Mouse (Mus musculus) kidney, adult 2 months (tissue): ENCODE measurements at regions not wholly inside any gene's neighbourhood (a gene's known extent, or its start where the extent isn't known, plus 50 kb on each side); places are given as distances from the start of the nearest gene placed in this dataset.

Source experiments
- DNase-seq: peaks from one replicate; pipeline ENCODE4 v3.0.0; 2021
- H3K27ac ChIP-seq: fragments of 200-500 bp; 2 replicates; pipeline ENCODE4 v1.5.1; 2012; ENCODE audit warnings: low read depth, low read length, control low read depth, inconsistent platforms; ENCODE audit not compliant: insufficient read depth
- H3K27me3 ChIP-seq: fragments of 200-500 bp; replicated peaks from 2 replicates; pipeline ENCODE4 v1.6.1; 2012; ENCODE audit warnings: mild to moderate bottlenecking, moderate library complexity, low read length, inconsistent platforms; ENCODE audit not compliant: control insufficient read depth, insufficient read depth
- H3K36me3 ChIP-seq: fragments of 200-500 bp; 2 replicates; pipeline ENCODE4 v1.6.1; 2012; ENCODE audit warnings: mild to moderate bottlenecking, moderate library complexity, low read length, inconsistent platforms; ENCODE audit not compliant: control insufficient read depth, insufficient read depth
- H3K4me1 ChIP-seq: fragments of 200-500 bp; 2 replicates; pipeline ENCODE4 v1.6.1; 2011; ENCODE audit warnings: low read length; ENCODE audit not compliant: control insufficient read depth, insufficient read depth
- H3K4me3 ChIP-seq: fragments of 200-500 bp; 2 replicates; pipeline ENCODE4 v1.5.1; 2011; ENCODE audit warnings: mild to moderate bottlenecking, low read depth, low read length, control low read depth; ENCODE audit not compliant: insufficient read depth
- CTCF ChIP-seq: fragments of 200-500 bp; conservative IDR thresholded peaks from 2 replicates; pipeline ENCODE4 v1.5.1; 2011; ENCODE audit warnings: low read depth, mild to moderate bottlenecking, control low read depth, low read length, moderate library complexity, mixed read lengths; ENCODE audit not compliant: insufficient read depth, insufficient read length
- POLR2A ChIP-seq: fragments of 200-500 bp; IDR thresholded peaks from one replicate; pipeline ENCODE4 v1.6.1; 2011; ENCODE audit warnings: low read depth, low read length, control low read depth
- WGBS: fragments of 180-500 bp; shearing (Covaris S2); methylation state at CpG from one replicate; pipeline ENCODE4 v1.1.7; 2018; 5-methylcytosine and 5-hydroxymethylcytosine counted together

DNA sequence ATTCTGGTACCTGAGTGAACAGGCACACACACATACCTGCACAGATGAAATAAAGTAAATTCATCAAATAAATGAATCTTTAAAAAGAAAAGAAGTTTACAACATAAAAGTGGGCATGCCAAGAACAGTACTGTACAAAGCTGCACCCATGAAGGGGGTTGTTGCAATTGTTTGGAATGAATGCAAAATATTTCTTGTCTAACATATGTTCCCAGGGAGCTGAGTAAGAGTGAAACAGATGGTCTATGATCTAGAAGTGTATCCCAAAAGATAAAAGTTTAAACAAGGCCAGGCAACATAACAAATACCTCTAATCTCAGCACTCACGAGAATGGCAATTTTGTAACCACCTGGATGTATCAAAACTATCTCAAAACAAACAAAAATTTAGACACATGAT, 1685.5 kb upstream of the Dsel start:
- no peaks in the 10 kb centered on the region for H3K27me3 ChIP-seq
- WGBS: 45% methylated on average over 1 of the region's 1 CpGs
- no peaks in the 10 kb centered on the region for H3K4me1 ChIP-seq
- no peak for DNase-seq
- no peaks in the 10 kb centered on the region for H3K36me3 ChIP-seq
- TF ChIP-seq CTCF (no peak), POLR2A (no peak)
- H3K4me3 ChIP-seq: no peak overlapping the region
- no peak overlapping the region for H3K27ac ChIP-seq

DNA sequence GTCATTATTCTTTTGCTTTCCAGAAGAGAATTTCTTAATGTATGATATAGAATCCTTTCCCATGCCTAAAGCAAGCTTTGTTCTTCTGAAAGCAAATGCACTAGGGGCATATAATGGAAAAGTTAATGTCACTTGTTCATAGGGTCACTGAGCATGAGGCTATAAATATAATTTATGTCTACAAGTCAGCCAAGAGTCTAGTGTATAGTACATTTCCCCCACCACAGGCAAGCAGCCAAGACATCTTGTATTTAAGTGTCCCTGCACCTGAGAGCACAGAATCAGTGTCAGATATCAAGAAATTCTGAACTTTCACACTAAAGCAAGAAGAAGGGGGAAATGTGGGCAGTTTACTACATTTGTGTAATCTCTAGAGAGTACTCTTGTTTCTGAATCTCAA, 1675.3 kb upstream of the Dsel start:
- no peaks in the 10 kb centered on the region for H3K4me1 ChIP-seq
- no peak for DNase-seq
- H3K4me3 ChIP-seq: no peak overlapping the region
- H3K27me3 ChIP-seq: no peaks in the 10 kb centered on the region
- H3K27ac ChIP-seq: no peak overlapping the region
- TF ChIP-seq CTCF: no peak
- no peak for TF ChIP-seq POLR2A
- H3K36me3 ChIP-seq: no peaks in the 10 kb centered on the region

DNA sequence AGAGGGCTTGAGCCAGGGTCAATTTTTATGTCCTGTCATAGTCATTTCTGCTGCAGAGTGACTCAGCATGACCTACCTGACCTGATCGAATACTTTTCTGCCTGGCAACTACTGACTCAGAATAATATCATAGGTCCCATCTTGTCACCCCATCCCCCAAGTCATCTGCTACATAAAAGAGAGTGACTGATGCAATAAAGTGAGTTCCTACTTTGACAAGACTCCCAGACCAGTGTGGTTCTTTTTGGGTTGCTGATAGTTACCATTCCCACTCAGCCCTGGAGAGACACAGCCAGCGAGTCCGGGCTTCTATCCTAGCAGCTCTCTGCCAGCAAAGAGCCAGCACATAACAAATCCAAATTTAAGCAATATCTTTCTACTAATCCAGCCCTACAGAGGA, 1665.8 kb upstream of the Dsel start:
- DNase-seq: no peak

DNA sequence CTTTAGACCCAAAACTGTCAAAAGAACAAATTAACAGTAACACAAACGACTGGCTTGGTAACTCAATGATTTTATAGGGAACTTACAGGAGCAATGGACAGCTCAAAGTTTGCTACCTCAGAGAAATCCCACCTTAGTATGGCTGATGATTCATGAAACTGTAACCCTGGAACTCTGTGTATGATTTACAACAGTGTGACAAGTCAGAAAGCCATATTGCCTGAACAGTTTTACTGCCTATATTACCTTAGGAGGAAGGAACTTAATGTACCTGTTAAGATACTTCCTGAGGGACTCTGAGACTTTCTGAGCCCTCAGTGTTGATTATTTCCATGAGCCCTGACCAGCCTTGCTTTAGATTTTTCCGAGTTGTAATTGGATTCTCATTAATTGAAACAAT, 1631.3 kb upstream of the Dsel start:
- no peaks in the 10 kb centered on the region for H3K27me3 ChIP-seq
- 36% methylated on average over 2 of the region's 2 CpGs for WGBS

More for the DNA sequence above, 1665.8 kb upstream of the Dsel start:
- Histone ChIP-seq H3K27me3 (no peaks in the 10 kb centered on the region), H3K4me3 (no peak overlapping the region), H3K27ac (no peak overlapping the region), H3K36me3 (no peaks in the 10 kb centered on the region), H3K4me1 (no peaks in the 10 kb centered on the region)
- 92% methylated on average over 3 of the region's 3 CpGs for WGBS
- no peak for TF ChIP-seq CTCF

DNA sequence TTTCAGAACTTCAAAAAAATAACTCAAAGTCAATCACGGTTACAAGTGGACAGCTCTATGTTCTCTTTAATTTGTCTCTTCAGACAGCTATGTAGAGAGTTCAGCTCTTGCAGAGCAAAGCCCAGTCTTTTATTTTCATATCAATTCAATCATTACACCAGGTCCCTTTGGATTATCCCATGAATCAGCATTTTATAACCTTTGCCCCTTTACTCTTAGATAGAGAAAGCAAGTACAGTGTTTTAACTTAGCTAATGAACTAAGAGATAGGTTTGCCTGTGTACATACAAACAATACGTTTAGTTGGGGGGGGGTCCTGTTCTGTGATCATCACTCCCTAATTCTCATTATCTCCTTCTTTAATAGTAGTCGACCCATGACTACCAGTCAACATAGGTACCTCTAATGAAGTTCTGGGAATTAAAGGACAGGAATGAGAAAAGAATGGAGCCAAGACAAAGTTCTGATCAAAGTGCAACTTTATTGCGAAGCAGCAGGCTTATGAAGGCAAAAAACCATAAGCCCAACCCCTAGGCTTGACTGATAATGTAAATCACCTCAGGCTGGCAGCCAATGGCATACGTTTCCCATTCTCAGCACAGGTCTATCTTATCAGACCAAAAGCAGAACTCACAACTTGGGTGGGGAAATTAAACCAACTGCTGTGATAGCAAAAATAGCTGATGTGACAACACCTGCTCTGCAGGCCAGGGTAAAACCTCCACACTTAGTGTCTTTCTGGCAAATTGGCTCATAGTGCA, 1625.7 kb upstream of the Dsel start:
- TF ChIP-seq CTCF (no peak), POLR2A (no peak)
- Histone ChIP-seq H3K4me3 (no peak overlapping the region), H3K36me3 (no peaks in the 10 kb centered on the region), H3K4me1 (no peaks in the 10 kb centered on the region), H3K27me3 (no peaks in the 10 kb centered on the region), H3K27ac (no peak overlapping the region)
- no peak for DNase-seq
- 82% methylated on average over 5 of the region's 5 CpGs for WGBS

More for the DNA sequence above, 1631.3 kb upstream of the Dsel start:
- TF ChIP-seq POLR2A (no peak), CTCF (no peak)
- Histone ChIP-seq H3K36me3 (no peaks in the 10 kb centered on the region), H3K4me1 (no peaks in the 10 kb centered on the region), H3K27ac (no peak overlapping the region), H3K4me3 (no peak overlapping the region)
- no peak for DNase-seq

DNA sequence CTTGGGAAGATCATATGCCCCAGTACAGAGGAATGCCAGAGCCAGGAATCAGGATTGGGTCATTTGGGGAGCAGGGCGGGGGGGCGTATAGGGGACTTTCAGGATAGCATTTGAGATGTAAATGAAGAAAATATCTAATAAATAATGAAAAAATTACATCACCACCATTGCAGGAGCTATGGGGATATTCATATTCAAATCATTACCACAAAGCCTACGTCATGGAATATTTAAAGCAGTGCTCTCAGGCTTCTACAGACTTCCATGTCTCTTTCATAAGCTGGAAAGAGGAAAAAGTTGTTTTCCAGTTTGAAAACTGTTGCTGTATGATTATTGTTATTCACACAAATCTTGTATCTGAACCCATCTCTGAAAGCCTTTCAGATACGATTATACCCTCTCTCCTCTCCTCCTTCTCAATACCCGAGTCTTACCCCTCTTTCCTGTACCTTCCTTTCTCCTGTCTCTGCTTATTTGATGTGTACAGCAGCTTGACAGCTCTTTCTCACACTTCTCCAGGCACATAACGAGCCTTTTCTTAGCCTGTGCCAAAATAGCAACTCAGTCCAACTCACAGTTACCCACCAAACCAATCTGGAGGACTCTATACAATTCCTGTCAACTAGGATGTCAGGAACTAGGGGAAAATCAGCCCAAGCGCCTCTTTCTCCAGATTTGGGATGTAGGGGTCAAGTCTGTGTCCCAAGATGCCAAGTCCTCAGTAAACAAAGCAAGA, 1592.0 kb upstream of the Dsel start:
- H3K4me3 ChIP-seq: no peak overlapping the region
- no peaks in the 10 kb centered on the region for H3K4me1 ChIP-seq
- no peak overlapping the region for H3K27ac ChIP-seq
- WGBS: 70% methylated on average over 7 of the region's 7 CpGs
- H3K36me3 ChIP-seq: no peaks in the 10 kb centered on the region
- no peak for DNase-seq
- TF ChIP-seq CTCF (no peak), POLR2A (no peak)
- H3K27me3 ChIP-seq: no peaks in the 10 kb centered on the region

DNA sequence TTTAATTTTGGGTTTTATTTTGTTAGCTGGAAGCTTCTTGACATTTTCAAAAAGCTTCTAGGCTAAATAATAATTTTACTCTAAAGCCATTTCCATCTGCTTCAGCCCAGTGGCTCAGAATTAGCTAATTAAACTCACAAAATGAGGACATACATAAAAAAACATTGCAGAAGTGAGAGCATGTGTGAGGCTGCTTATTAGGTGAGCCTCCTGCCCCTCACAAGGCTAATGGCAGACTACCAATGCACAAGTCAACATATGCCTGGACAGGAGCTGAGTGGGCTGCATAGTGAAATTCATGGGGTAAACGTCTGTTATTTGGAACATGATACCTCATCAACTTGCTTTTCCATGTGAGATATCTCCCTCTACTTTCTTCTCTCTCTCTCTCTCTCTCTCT, 1569.0 kb upstream of the Dsel start:
- WGBS: 34% methylated on average over 1 of the region's 1 CpGs

DNA sequence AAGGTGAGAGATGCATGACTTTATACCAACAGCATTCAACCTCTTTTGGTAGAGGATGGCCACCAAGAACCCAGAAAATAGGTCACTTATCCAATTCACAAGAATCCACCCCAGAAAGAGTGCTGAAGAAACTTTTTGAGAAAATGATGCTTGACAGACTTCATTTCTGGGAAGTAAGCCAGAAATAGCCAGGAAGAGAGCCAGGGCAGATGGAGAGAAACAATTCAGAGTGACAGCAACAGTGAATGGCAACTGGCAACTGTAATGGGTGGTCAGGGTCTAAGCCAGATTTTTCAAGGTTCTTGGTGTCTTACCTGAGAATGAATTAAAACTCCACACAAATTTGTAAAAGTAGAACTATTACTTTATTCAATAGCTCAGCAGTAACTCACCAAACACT, 1566.5 kb upstream of the Dsel start:
- no peaks in the 10 kb centered on the region for H3K27me3 ChIP-seq
- no peak for DNase-seq
- H3K4me3 ChIP-seq: no peak overlapping the region
- no peaks in the 10 kb centered on the region for H3K36me3 ChIP-seq
- no peaks in the 10 kb centered on the region for H3K4me1 ChIP-seq
- no peak for TF ChIP-seq CTCF
- TF ChIP-seq POLR2A: no peak
- no peak overlapping the region for H3K27ac ChIP-seq

More for the DNA sequence above, 1569.0 kb upstream of the Dsel start:
- DNase-seq: no peak
- Histone ChIP-seq H3K36me3 (no peaks in the 10 kb centered on the region), H3K4me3 (no peak overlapping the region), H3K4me1 (no peaks in the 10 kb centered on the region), H3K27ac (no peak overlapping the region), H3K27me3 (no peaks in the 10 kb centered on the region)
- TF ChIP-seq POLR2A (no peak), CTCF (no peak)
